Mouse (Mus musculus): ENCODE data around the gene Rasgrf1.

DNA sequence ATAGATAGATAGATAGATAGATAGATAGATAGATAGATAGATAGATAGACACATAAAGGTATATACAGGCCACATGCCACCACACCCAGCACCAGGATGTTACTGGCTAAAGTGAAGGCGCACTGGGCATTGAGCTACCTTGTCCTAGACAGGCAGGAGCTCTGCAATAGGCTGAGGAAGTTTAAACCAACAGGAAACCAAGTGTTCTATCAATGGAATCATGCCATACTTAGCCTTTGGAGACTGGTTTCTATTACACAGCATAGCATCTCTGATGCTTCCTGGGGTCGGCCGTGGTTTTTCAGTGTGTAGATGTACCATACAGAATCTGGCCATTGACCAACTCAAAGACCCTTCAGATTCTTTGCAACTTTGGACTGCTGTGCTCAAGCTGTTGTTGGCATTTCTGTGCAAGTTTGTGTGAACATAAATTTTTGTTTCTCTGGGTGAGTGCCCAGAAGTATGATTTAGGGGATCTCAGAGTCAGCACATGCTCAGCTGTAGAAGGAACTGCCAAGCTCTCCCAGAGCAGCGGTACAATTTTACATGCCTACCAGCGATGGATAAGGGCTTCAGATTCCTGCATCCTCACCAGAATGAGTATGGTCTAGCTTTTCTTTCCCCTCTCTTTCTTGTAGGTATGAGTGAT lies 17.0 kb upstream of the Rasgrf1 start:
- TF ChIP-seq CTCF (conservative IDR thresholded peaks at IDR 0.05; ENCODE audit: low read length) = no peak
- TF ChIP-seq POU5F1 (IDR thresholded peaks at IDR 0.05; ENCODE audit: borderline replicate concordance, low read length) = no peak
- TF ChIP-seq NANOG (IDR thresholded peaks at IDR 0.05; ENCODE audit: borderline replicate concordance, low read length) = no peak

All from E14TG2a.4 (cell line).